Mouse (Mus musculus) layer of hippocampus, adult 18-20 months (tissue): ENCODE results near the gene Braf. TPM values are rescaled to one million over a fixed set of nuclear protein-coding genes. Genes with fewer than 3 reads are reported as not detected.
A peak's percentile ranks its signal among the peaks of the same experiment; 100 is the strongest.

Experiments
- DNase-seq, 2 experiments: peaks; one replicate each; pipeline ENCODE4 v3.0.0; 2022; ENCODE audit warnings: low spot score in 2 of 2
- total RNA-seq, 2 experiments: library from RNA; stranded (reverse); gene quantifications; 2 replicates each; pipeline ENCODE4 v1.2.3; 2021

Gene Braf
- total RNA-seq, 2 experiments from 2014 or later: 116 to 130 TPM

- no peak for DNase-seq
These were observed 115.1 kb downstream of the Braf start for GRCm38 (mm10) chr6:39610207-39610606.

- DNase-seq: no peak
These were observed 117.9 kb downstream of the Braf start for GRCm38 (mm10) chr6:39607365-39607764.

- DNase-seq: no peak
These were observed 118.4 kb downstream of the Braf start for GRCm38 (mm10) chr6:39606862-39607261.

- no peak for DNase-seq
These were observed 119.2 kb downstream of the Braf start for GRCm38 (mm10) chr6:39606056-39606455.

GRCm38 (mm10) chr6:39604565-39604964 is 120.7 kb downstream of the Braf start:
- peak; percentile 60 to 82 for DNase-seq

GRCm38 (mm10) chr6:39601828-39602227 is 123.4 kb downstream of the Braf start:
- DNase-seq: no peak

GRCm38 (mm10) chr6:39600851-39601250 is 124.4 kb downstream of the Braf start:
- DNase-seq: no peak

- DNase-seq: peak; percentile 94 to 97
These were observed 132.7 kb downstream of the Braf start, which contains the start of gene Ndufb2 for GRCm38 (mm10) chr6:39592401-39593214. Gene Ndufb2, plus strand, starts transcription at chr6:39592574.

- DNase-seq: no peak
These were observed 133.8 kb downstream of the Braf start for GRCm38 (mm10) chr6:39591481-39591880.

- DNase-seq: no peak
These were observed 139.7 kb downstream of the Braf start, which contains the start of gene Gm42420 for GRCm38 (mm10) chr6:39585517-39585916. Gene Gm42420, plus strand, starts transcription at chr6:39585753.

GRCm38 (mm10) chr6:39581087-39581784 is 144.0 kb downstream of the Braf start:
- no peak for DNase-seq

- no peak for DNase-seq
These were observed 144.7 kb downstream of the Braf start for GRCm38 (mm10) chr6:39580558-39580957.

GRCm38 (mm10) chr6:39579552-39579951 is 145.7 kb downstream of the Braf start:
- DNase-seq: no peak

GRCm38 (mm10) chr6:39574951-39575350 is 150.3 kb downstream of the Braf start:
- no peak for DNase-seq

- DNase-seq: no peak
These were observed 150.8 kb downstream of the Braf start for GRCm38 (mm10) chr6:39574555-39574869.

GRCm38 (mm10) chr6:39573791-39574554 is 151.3 kb downstream of the Braf start, which contains the start of gene Adck2:
Gene Adck2, plus strand, starts transcription at chr6:39573873.
- DNase-seq: peak; percentile 70 to 85

- no peak for DNase-seq
These were observed 154.8 kb downstream of the Braf start for GRCm38 (mm10) chr6:39570426-39570825.

GRCm38 (mm10) chr6:39567528-39567927 is 157.7 kb downstream of the Braf start:
- DNase-seq: peak in 1 of 2 experiments; percentile 68

- DNase-seq: peak; percentile 78 to 98
These were observed 162.9 kb downstream of the Braf start for GRCm38 (mm10) chr6:39562166-39563015.

GRCm38 (mm10) chr6:39559276-39559939 is 165.9 kb downstream of the Braf start:
- no peak for DNase-seq
